Mouse (Mus musculus) limb, embryonic 11.5 days (tissue): ENCODE results near the gene 1700025G04Rik. TPM values are rescaled to one million over a fixed set of nuclear protein-coding genes. Genes with fewer than 3 reads are reported as not detected.

Experiments
- ATAC-seq: fragments of 200-750 bp; cut with Nextera tagmentation; 2 replicates; pipeline ENCODE4 v1.8.0; 2017; ENCODE audit warnings: low read depth; ENCODE audit not compliant: insufficient number of reproducible peaks, low FRiP score, low TSS enrichment
- DNase-seq: peaks from one replicate; pipeline ENCODE4 v3.0.0-alpha.2; 2015; ENCODE audit warnings: low spot score
- H3K27ac ChIP-seq: fragments of 300-500 bp; sonication (generic); replicated peaks from 2 replicates; pipeline ENCODE4 v1.5.1; 2014; ENCODE audit warnings: low read depth, mild to moderate bottlenecking, low read length
- H3K27me3 ChIP-seq: fragments of 300-500 bp; sonication (generic); 2 replicates; pipeline ENCODE4 v1.6.1; 2014; ENCODE audit warnings: mild to moderate bottlenecking, low read length, mixed read lengths; ENCODE audit not compliant: control insufficient read depth, insufficient read depth
- H3K36me3 ChIP-seq: fragments of 300-500 bp; sonication (generic); 2 replicates; pipeline ENCODE4 v1.6.1; 2014; ENCODE audit warnings: mild to moderate bottlenecking, low read length, moderate library complexity, mixed read lengths; ENCODE audit not compliant: control insufficient read depth, insufficient read depth
- H3K4me1 ChIP-seq: fragments of 300-500 bp; sonication (generic); 2 replicates; pipeline ENCODE4 v1.6.1; 2014; ENCODE audit warnings: low read length, mixed read lengths; ENCODE audit not compliant: control insufficient read depth, insufficient read depth
- H3K4me2 ChIP-seq: fragments of 300-500 bp; sonication (generic); 2 replicates; pipeline ENCODE4 v1.6.1; 2014; ENCODE audit warnings: low read depth, mild to moderate bottlenecking, moderate library complexity; ENCODE audit not compliant: severe bottlenecking
- H3K4me3 ChIP-seq: fragments of 300-500 bp; sonication (generic); 2 replicates; pipeline ENCODE4 v1.5.1; 2014; ENCODE audit warnings: low read depth, low read length
- H3K9ac ChIP-seq: fragments of 300-500 bp; sonication (generic); 2 replicates; pipeline ENCODE4 v1.6.1; 2014; ENCODE audit warnings: mild to moderate bottlenecking, low read length
- H3K9me3 ChIP-seq: fragments of 300-500 bp; sonication (generic); 2 replicates; pipeline ENCODE4 v1.6.1; 2016; ENCODE audit warnings: low read length; ENCODE audit not compliant: control insufficient read depth
- WGBS: fragments of 180-500 bp; shearing (Covaris S2); extraction: QIAGEN DNeasy Blood & Tissue Kit; methylation state at CpG from one replicate; pipeline ENCODE4 v1.1.7; 2014; 5-methylcytosine and 5-hydroxymethylcytosine counted together
- polyA plus RNA-seq: library from polyadenylated mRNA; unstranded; fragments of >200 nt; fragmentation: Nextera tagmentation; extraction: Ambion mirVana; gene quantifications from 2 replicates; pipeline ENCODE4 v1.2.1, GENCODE M21; 2014

The 1700025G04Rik gene
- polyA plus RNA-seq, 1 experiment from 2014 or later: 18.6 TPM

DNA sequence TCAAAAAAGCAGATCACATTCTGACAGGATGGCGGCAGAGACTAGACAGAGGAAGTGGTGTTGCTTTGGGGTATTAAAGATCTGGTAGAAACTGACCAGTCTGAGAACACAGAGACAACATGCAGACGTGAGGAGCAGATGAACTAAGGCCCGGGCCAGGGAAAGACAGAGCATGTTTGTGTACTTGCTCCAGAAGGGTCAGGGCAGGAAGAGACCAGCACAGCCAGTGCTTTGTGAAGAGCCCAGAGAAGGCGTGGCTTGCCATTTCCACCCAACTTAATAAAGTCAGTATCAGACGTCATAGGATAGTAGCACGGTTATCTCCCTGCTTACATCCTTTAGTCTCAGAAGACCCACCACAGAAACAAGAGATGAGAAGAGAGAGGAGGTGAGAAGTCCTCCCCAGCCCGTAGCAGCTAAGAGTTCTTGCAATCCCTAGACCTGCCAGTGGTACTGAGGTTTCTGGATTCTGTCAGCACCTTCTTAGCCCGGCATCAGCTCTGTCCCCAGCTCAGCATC, 81.4 kb downstream of the 1700025G04Rik start:
- ATAC-seq (no peak), DNase-seq (no peak)
- no peak overlapping the region for H3K4me3 ChIP-seq
- H3K27me3 ChIP-seq: no peaks in the 10 kb centered on the region
- no peaks in the 10 kb centered on the region for H3K9me3 ChIP-seq
- 68% methylated on average over 8 of the region's 8 CpGs for WGBS
- H3K4me2 ChIP-seq: no peak overlapping the region
- H3K36me3 ChIP-seq: no peaks in the 10 kb centered on the region
- H3K9ac ChIP-seq: no peak overlapping the region
- H3K4me1 ChIP-seq: peaks cover 4% of the 10 kb centered on the region; the same call in 1 of the 2 replicates
- H3K27ac ChIP-seq: no peak overlapping the region

DNA sequence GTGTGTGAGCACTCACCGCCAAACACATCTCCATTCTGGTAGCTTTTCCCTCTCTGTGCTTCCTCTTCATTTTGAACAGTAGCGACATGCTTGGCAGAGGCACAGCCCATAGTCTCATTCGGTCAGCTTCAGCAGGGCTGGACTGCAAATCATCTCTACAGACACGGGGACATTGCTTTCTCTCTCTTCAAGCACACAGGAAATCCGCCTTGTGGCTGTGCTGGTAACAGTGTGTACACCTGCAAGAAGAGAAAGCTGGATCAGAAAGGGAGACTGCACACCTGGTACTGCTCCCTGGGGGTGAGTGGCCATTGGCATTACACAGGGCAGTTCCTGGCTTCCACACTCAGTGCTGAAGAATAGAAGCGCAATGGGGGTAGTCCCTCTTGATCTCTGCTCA, 83.4 kb downstream of the 1700025G04Rik start:
- no peak overlapping the region for H3K4me3 ChIP-seq
- no peak overlapping the region for H3K9ac ChIP-seq
- no peak for DNase-seq
- no peak for ATAC-seq
- no peaks in the 10 kb centered on the region for H3K9me3 ChIP-seq
- H3K27ac ChIP-seq: no peak overlapping the region
- WGBS: 94% methylated on average over 6 of the region's 6 CpGs
- H3K36me3 ChIP-seq: no peaks in the 10 kb centered on the region
- no peaks in the 10 kb centered on the region for H3K27me3 ChIP-seq
- peaks cover 4% of the 10 kb centered on the region; the same call in 1 of the 2 replicates for H3K4me1 ChIP-seq
- no peak overlapping the region for H3K4me2 ChIP-seq

- H3K9ac ChIP-seq: no peak overlapping the region
- peaks cover under 1% of the 10 kb centered on the region; the same call in 1 of the 2 replicates for H3K4me1 ChIP-seq
- DNase-seq (no peak), ATAC-seq (no peak)
- no peaks in the 10 kb centered on the region for H3K36me3 ChIP-seq
- no peaks in the 10 kb centered on the region for H3K27me3 ChIP-seq
- no peak overlapping the region for H3K4me2 ChIP-seq
- H3K27ac ChIP-seq: no peak overlapping the region
- H3K9me3 ChIP-seq: no peaks in the 10 kb centered on the region
- H3K4me3 ChIP-seq: no peak overlapping the region
- 94% methylated on average over 6 of the region's 6 CpGs for WGBS
Observed at GRCm38 (mm10) chr1:152004509-152004908, 85.4 kb downstream of the 1700025G04Rik start.

- no peak overlapping the region for H3K27ac ChIP-seq
- no peak for ATAC-seq
- H3K4me2 ChIP-seq: no peak overlapping the region
- DNase-seq: no peak
- WGBS: 56% methylated on average over 5 of the region's 5 CpGs
- H3K27me3 ChIP-seq: no peaks in the 10 kb centered on the region
- H3K4me3 ChIP-seq: no peak overlapping the region
- H3K9me3 ChIP-seq: no peaks in the 10 kb centered on the region
- no peaks in the 10 kb centered on the region for H3K36me3 ChIP-seq
- no peak overlapping the region for H3K9ac ChIP-seq
- H3K4me1 ChIP-seq: no peaks in the 10 kb centered on the region
Observed at GRCm38 (mm10) chr1:152000461-152000860, 89.5 kb downstream of the 1700025G04Rik start.

DNA sequence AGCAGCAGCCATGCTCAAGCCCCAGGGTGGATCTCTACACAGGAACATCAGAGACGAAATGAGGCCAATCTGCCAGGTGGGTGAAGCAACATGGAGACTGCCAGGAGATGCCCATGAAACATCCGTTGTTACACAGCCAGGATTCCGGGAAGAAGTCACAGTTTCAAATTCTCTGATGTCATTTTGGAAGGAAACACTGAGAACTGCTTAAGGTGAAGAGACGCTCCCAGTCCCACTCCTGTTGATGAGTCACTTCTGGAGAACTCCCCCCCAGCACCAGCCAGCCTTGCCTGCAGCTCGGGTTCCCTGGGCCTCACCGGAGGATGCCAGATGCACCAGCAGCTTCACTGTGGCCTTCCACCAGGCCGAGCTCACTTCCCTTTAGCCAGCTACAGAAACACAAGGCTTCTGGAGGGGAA, 90.5 kb downstream of the 1700025G04Rik start:
- Histone ChIP-seq H3K27ac (no peak overlapping the region), H3K4me2 (no peak overlapping the region)
- WGBS: 57% methylated on average over 7 of the region's 7 CpGs

DNA sequence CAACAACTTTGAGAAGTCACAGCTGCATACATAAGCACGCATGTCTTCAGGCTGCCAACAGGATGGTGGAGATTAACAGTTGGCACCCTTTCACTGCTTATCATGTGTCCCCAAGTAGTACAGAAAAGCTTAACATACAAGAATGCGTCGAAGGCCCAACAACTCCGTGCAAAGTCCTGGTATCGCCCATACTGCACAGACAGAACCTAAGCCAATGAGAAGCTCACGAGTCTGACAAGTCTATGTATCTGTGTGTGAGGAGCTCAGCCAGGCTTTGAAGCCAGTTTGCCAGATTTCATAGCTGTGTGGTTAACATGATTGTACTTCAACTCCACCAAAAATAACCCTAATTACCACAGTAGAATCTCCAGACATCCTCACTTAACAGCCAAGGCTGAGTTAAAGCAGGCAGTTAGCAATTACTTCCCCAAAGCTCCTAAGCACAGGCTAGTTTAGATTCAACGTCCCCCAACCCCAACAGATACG, 91.2 kb downstream of the 1700025G04Rik start:
- Histone ChIP-seq H3K4me2 (no peak overlapping the region), H3K4me3 (no peak overlapping the region), H3K9ac (no peak overlapping the region), H3K27ac (no peak overlapping the region), H3K4me1 (no peaks in the 10 kb centered on the region), H3K36me3 (no peaks in the 10 kb centered on the region), H3K9me3 (no peaks in the 10 kb centered on the region), H3K27me3 (no peaks in the 10 kb centered on the region)
- ATAC-seq (no peak), DNase-seq (no peak)
- WGBS: 77% methylated on average over 8 of the region's 8 CpGs

More for the DNA sequence above, 90.5 kb downstream of the 1700025G04Rik start:
- Histone ChIP-seq H3K9me3 (no peaks in the 10 kb centered on the region), H3K36me3 (no peaks in the 10 kb centered on the region), H3K4me3 (no peak overlapping the region), H3K27me3 (no peaks in the 10 kb centered on the region), H3K9ac (no peak overlapping the region), H3K4me1 (no peaks in the 10 kb centered on the region)
- no peak for DNase-seq
- no peak for ATAC-seq

DNA sequence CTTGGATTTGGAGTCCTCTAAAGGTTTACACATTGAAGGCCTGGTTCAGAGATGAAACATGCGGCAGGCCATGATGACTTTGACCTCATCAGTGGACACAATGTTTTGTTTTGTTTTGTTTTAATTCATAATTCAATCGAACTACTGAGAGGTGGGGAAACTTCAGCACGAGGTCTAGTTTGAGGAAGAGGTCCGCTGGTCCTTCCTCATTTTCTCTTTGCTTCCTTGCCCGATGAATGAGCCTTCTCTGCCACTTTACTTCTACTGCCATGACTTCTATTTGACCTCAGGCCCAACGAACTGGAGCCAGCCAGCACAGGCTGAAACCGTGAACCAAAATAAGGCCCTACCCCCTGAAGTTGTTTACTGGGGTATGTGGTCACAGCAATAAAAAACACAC, 92.3 kb downstream of the 1700025G04Rik start:
- no peaks in the 10 kb centered on the region for H3K36me3 ChIP-seq
- 88% methylated on average over 7 of the region's 7 CpGs for WGBS
- no peak overlapping the region for H3K4me2 ChIP-seq
- H3K9ac ChIP-seq: no peak overlapping the region
- H3K27me3 ChIP-seq: no peaks in the 10 kb centered on the region
- DNase-seq (no peak), ATAC-seq (no peak)
- no peaks in the 10 kb centered on the region for H3K9me3 ChIP-seq
- H3K27ac ChIP-seq: no peak overlapping the region
- no peak overlapping the region for H3K4me3 ChIP-seq
- H3K4me1 ChIP-seq: no peaks in the 10 kb centered on the region

- 76% methylated on average over 10 of the region's 10 CpGs for WGBS
- Histone ChIP-seq H3K36me3 (no peaks in the 10 kb centered on the region), H3K9ac (no peak overlapping the region), H3K4me2 (no peak overlapping the region), H3K4me1 (no peaks in the 10 kb centered on the region), H3K27me3 (no peaks in the 10 kb centered on the region), H3K27ac (no peak overlapping the region), H3K9me3 (no peaks in the 10 kb centered on the region), H3K4me3 (no peak overlapping the region)
- ATAC-seq (no peak), DNase-seq (no peak)
Observed at GRCm38 (mm10) chr1:151995948-151996697, 93.8 kb downstream of the 1700025G04Rik start.
